Mouse (Mus musculus) heart, postnatal 0 days (tissue): ENCODE results near the gene Lrrk1. TPM values are rescaled to one million over a fixed set of nuclear protein-coding genes. Genes with fewer than 3 reads are reported as not detected.

ENCODE experiments used
- ATAC-seq: fragments of 200-750 bp; cut with Nextera tagmentation; 2 replicates; pipeline ENCODE4 v1.8.0; 2017; ENCODE audit warnings: low read depth, moderate number of reproducible peaks, moderate library complexity; ENCODE audit not compliant: insufficient read depth
- DNase-seq: peaks from one replicate; pipeline ENCODE4 v3.0.0-alpha.2; 2016; ENCODE audit warnings: low spot score
- H3K27ac ChIP-seq: fragments of 300-500 bp; sonication (generic); 2 replicates; pipeline ENCODE4 v1.5.1; 2014; ENCODE audit warnings: low read depth, mild to moderate bottlenecking
- H3K27me3 ChIP-seq: fragments of 300-500 bp; sonication (generic); 2 replicates; pipeline ENCODE4 v1.6.1; 2014; ENCODE audit warnings: low read length, mixed read lengths; ENCODE audit not compliant: control insufficient read depth, insufficient read depth
- H3K36me3 ChIP-seq: fragments of 300-500 bp; sonication (generic); replicated peaks from 2 replicates; pipeline ENCODE4 v1.6.1; 2014; ENCODE audit warnings: low read length, mixed read lengths; ENCODE audit not compliant: control insufficient read depth, insufficient read depth
- H3K4me1 ChIP-seq: fragments of 300-500 bp; sonication (generic); 2 replicates; pipeline ENCODE4 v1.6.1; 2014; ENCODE audit warnings: antibody characterized with exemption; ENCODE audit not compliant: control insufficient read depth, insufficient read depth
- H3K4me2 ChIP-seq: fragments of 300-500 bp; sonication (generic); 2 replicates; pipeline ENCODE4 v1.6.1; 2014; ENCODE audit warnings: low read depth, mild to moderate bottlenecking, low read length, moderate library complexity
- H3K4me3 ChIP-seq: fragments of 300-500 bp; sonication (generic); 2 replicates; pipeline ENCODE4 v1.5.1; 2014; ENCODE audit warnings: low read depth, low read length
- H3K9ac ChIP-seq: fragments of 300-500 bp; sonication (generic); replicated peaks from 2 replicates; pipeline ENCODE4 v1.6.1; 2014; ENCODE audit warnings: low read depth, low read length, mixed read lengths
- H3K9me3 ChIP-seq: fragments of 300-500 bp; sonication (generic); replicated peaks from 2 replicates; pipeline ENCODE4 v1.6.1; 2016; ENCODE audit warnings: low read length; ENCODE audit not compliant: control insufficient read depth
- CTCF ChIP-seq: IDR thresholded peaks from 2 replicates; pipeline ENCODE4 v1.5.1; 2016; ENCODE audit warnings: antibody characterized with exemption, control low read depth, low read depth
- EP300 ChIP-seq: IDR thresholded peaks from 2 replicates; pipeline ENCODE4 v1.6.1; 2016; ENCODE audit warnings: antibody characterized with exemption, low read depth
- WGBS: fragments of 180-500 bp; shearing (Covaris S2); extraction: QIAGEN DNeasy Blood & Tissue Kit; methylation state at CpG from one replicate; pipeline ENCODE4 v1.1.7; 2014; 5-methylcytosine and 5-hydroxymethylcytosine counted together
- polyA plus RNA-seq: library from polyadenylated mRNA; unstranded; fragments of >200 nt; fragmentation: Nextera tagmentation; extraction: Ambion mirVana; gene quantifications from 2 replicates; pipeline ENCODE4 v1.2.1, GENCODE M21; 2015
- total RNA-seq: library from RNA; depleted of rRNA; stranded (reverse); fragments of >200 nt; gene quantifications from 2 replicates; pipeline ENCODE4 v1.2.3, GENCODE M21; 2014; ENCODE audit warnings: low replicate concordance

Lrrk1 gene
- total and polyA plus RNA-seq, 2 experiments from 2014 or later, result 4.1 to 10.3 TPM

DNA sequence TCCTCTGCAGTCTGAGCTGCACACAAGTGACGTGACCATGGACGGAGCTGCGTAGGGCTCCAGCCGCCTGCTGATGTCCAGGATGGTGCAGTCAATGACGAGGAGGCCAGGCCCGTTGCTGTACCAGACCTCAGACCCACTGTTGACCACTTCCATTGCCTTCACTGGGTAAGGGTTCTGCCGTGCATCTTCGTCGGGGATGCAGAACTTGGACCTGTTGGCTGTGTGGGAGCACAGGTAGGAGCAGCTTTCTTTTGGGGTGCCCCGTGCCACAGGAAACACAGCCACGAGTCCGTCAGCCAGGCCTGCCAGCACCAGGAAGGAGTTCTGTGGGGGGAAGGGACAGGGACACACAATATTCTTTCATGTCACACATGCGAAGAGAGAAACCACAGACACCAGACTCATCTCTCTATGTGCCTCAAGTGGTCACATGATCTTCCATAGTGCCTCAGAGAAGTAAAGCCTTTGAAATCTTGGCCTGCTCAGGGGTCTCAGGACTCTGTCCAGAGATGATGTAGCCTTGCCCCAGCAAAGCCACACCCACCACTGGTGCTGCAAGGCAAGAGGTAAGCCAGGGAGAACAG is 125.5 kb downstream of the Lrrk1 start:
- Histone ChIP-seq H3K4me3 (no peak overlapping the region), H3K27ac (no peak overlapping the region), H3K4me2 (no peak overlapping the region), H3K9ac (no peak overlapping the region), H3K4me1 (0 out of 2 replicates have a peak, but pooled peaks cover 4% of the 10 kb centered on the region), H3K9me3 (no peaks in the 10 kb centered on the region), H3K36me3 (peaks cover 20% of the 10 kb centered on the region), H3K27me3 (no peaks in the 10 kb centered on the region)
- DNase-seq (no peak), ATAC-seq (no peak)
- WGBS, result 90% methylated on average over 13 of the region's 13 CpGs
- no peak for TF ChIP-seq EP300
- no peak for TF ChIP-seq CTCF

DNA sequence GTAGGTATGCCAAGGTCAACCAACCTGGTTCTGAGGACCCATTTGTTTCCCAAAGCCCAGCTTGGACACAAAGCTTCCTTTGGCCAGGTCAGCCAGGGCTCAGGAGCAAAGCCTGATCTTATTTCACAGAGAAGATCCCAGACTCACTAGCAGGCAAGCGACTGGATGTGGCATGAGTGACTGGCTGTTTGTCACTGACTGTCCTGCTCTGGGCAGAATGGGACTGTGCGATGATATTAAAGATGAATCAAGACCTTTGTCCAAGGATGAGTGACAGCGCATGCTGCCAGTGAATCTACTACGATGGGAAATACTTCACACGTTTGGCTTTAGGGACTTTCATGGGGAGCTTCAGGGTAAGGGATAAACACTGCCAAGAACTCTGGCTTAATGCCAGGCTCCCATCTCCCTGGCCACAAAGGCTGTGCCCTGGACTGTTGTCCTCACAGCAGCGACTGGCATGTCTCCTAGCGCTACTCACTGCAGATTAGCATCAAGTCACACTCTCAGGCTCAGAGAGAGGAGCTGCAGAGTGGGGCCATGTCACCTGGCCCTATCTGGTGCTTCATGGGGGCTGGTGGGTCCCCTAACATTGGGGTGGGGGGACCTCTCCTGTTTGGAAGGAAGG is 127.3 kb downstream of the Lrrk1 start:
- Histone ChIP-seq H3K9me3 (no peaks in the 10 kb centered on the region), H3K36me3 (peaks cover 13% of the 10 kb centered on the region), H3K4me3 (no peak overlapping the region), H3K4me1 (0 out of 2 replicates have a peak, but pooled peaks cover 4% of the 10 kb centered on the region), H3K27ac (no peak overlapping the region), H3K9ac (no peak overlapping the region), H3K27me3 (no peaks in the 10 kb centered on the region), H3K4me2 (no peak overlapping the region)
- WGBS, result 44% methylated on average over 7 of the region's 7 CpGs
- ATAC-seq (0 out of 2 replicates have a peak, but pooled peaks have one; percentile 18), DNase-seq (no peak)
- TF ChIP-seq CTCF, result no peak
- TF ChIP-seq EP300, result no peak

DNA sequence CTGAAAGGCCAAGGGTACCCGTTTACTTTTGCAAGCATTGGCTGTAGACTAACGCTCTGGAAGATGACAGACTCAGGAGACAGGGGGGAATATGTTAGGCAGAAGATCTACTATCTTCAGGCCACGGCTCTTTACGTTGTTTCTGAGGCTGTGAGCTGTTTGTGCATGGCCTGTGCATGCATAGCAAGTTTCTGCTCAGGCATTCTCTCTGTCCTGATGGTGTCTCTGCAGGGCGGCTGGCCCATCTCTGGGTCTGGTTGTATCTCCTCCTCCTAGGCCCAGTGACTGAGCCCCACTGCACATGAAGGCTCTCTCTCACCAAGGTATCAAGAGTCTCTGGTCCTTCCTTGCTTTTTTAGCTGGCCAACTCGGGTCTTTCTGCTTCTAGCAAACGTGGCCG is 127.9 kb downstream of the Lrrk1 start:
- no peak overlapping the region for H3K4me2 ChIP-seq
- DNase-seq (no peak), ATAC-seq (no peak)
- no peak overlapping the region for H3K4me3 ChIP-seq
- TF ChIP-seq EP300 (no peak), CTCF (no peak)
- no peaks in the 10 kb centered on the region for H3K9me3 ChIP-seq
- H3K36me3 ChIP-seq, result peaks cover 9% of the 10 kb centered on the region; the same call in 1 of the 2 replicates
- H3K9ac ChIP-seq, result no peak overlapping the region
- no peaks in the 10 kb centered on the region for H3K27me3 ChIP-seq
- H3K27ac ChIP-seq, result no peak overlapping the region
- H3K4me1 ChIP-seq, result 0 out of 2 replicates have a peak, but pooled peaks cover 4% of the 10 kb centered on the region
- WGBS, result 73% methylated on average over 8 of the region's 8 CpGs

DNA sequence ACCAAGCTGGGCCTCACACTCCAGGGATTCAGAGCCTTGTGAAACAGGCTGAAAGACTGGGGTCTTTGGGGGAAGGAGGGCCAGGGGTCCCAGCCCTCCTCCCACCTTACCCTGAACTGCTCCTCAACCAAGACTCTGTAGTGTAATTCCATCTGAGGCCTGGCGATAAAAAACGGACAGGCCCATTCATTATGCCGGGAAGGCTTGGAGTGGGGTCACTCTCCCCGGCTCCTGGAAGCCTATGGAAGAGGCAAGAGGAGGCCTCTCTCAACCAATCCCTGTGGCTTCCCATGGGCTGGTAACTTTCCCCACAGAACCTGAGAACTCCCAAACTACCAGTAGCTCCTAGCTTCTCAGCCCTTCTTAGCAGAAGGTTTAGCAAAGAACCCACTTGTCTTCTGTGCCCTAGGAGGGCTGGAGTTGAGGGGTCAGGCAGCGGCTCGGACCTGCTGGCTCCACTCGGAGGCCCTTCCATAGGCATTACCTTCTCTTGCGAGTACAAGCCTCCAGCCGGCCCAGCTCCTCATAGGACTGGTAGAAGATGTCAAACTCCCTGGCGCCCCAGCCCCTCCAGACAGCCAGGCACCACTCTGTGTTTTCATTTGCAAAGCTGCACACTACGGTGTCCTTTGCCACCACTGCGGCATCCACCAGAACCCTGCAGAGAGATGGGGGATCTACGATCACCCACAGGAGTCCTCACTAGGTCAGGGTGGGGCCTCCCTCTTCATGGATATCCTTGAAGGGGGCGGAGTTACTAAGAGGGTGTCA is 128.5 kb downstream of the Lrrk1 start:
- no peak for DNase-seq
- Histone ChIP-seq H3K4me2 (no peak overlapping the region), H3K9ac (no peak overlapping the region), H3K27ac (no peak overlapping the region), H3K9me3 (no peaks in the 10 kb centered on the region), H3K36me3 (peaks cover 6% of the 10 kb centered on the region; the same call in 1 of the 2 replicates), H3K4me1 (0 out of 2 replicates have a peak, but pooled peaks cover 4% of the 10 kb centered on the region), H3K27me3 (no peaks in the 10 kb centered on the region), H3K4me3 (no peak overlapping the region)
- no peak for ATAC-seq
- WGBS, result 91% methylated on average over 14 of the region's 14 CpGs
- TF ChIP-seq EP300 (no peak), CTCF (no peak)

DNA sequence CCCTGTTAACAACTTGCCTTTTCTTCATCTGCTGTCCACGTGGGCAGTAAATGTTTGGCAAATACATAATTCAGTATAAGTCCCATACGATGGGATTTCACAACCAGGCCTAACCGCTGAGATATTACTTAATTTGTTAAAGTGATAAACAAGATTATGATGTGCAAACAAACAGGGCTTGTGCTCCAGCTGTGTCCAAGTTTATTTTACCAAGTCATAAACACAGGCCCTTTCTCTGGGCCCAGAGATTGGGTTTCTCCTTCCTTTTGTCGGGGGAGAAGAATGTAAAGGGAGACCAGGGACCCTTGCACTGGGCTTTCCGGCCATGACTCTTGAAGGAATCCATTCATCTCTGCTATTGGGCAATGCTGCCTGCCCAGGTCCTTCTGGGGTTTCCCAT is 129.2 kb downstream of the Lrrk1 start:
- no peak overlapping the region for H3K27ac ChIP-seq

More for the DNA sequence above, 129.2 kb downstream of the Lrrk1 start:
- 84% methylated on average over 5 of the region's 5 CpGs for WGBS
- Histone ChIP-seq H3K27me3 (no peaks in the 10 kb centered on the region), H3K9me3 (no peaks in the 10 kb centered on the region), H3K4me2 (no peak overlapping the region), H3K4me3 (no peak overlapping the region), H3K36me3 (peaks cover 6% of the 10 kb centered on the region; the same call in 1 of the 2 replicates), H3K9ac (no peak overlapping the region), H3K4me1 (0 out of 2 replicates have a peak, but pooled peaks cover 4% of the 10 kb centered on the region)
- no peak for TF ChIP-seq CTCF
- DNase-seq, result no peak
- no peak for ATAC-seq
